Mouse (Mus musculus) hindbrain, postnatal 0 days (tissue): ENCODE measurements at regions not wholly inside any gene's neighbourhood (a gene's known extent, or its start where the extent isn't known, plus 50 kb on each side); places are given as distances from the start of the nearest gene placed in this dataset.

Experiments
- ATAC-seq: fragments of 200-750 bp; cut with Nextera tagmentation; 2 replicates; pipeline ENCODE4 v1.8.0; 2017; ENCODE audit warnings: mild to moderate bottlenecking, moderate TSS enrichment, moderate library complexity
- DNase-seq: peaks from one replicate; pipeline ENCODE4 v3.0.0-alpha.2; 2015; ENCODE audit warnings: low spot score
- H3K27ac ChIP-seq: fragments of 300-500 bp; sonication (generic); 2 replicates; pipeline ENCODE4 v1.5.1; 2014; ENCODE audit warnings: mild to moderate bottlenecking
- H3K27me3 ChIP-seq: fragments of 300-500 bp; sonication (generic); 2 replicates; pipeline ENCODE4 v1.6.1; 2014; ENCODE audit warnings: low read length, mixed read lengths; ENCODE audit not compliant: insufficient read depth
- H3K36me3 ChIP-seq: fragments of 300-500 bp; sonication (generic); 2 replicates; pipeline ENCODE4 v1.6.1; 2014; ENCODE audit warnings: low read length, mixed read lengths; ENCODE audit not compliant: insufficient read depth
- H3K4me1 ChIP-seq: fragments of 300-500 bp; sonication (generic); 2 replicates; pipeline ENCODE4 v1.6.1; 2014; ENCODE audit warnings: antibody characterized with exemption, low read length, mixed read lengths; ENCODE audit not compliant: insufficient read depth
- H3K4me2 ChIP-seq: fragments of 300-500 bp; sonication (generic); 2 replicates; pipeline ENCODE4 v1.6.1; 2014; ENCODE audit warnings: low read depth, mild to moderate bottlenecking, low read length, moderate library complexity, mixed read lengths
- H3K4me3 ChIP-seq: fragments of 300-500 bp; sonication (generic); 2 replicates; pipeline ENCODE4 v1.5.1; 2014; ENCODE audit warnings: low read length
- H3K9ac ChIP-seq: fragments of 300-500 bp; sonication (generic); replicated peaks from 2 replicates; pipeline ENCODE4 v1.6.1; 2014; ENCODE audit warnings: mild to moderate bottlenecking, low read length, moderate library complexity, mixed read lengths
- H3K9me3 ChIP-seq: fragments of 300-500 bp; sonication (generic); 2 replicates; pipeline ENCODE4 v1.6.1; 2016; ENCODE audit warnings: low read length, mixed read lengths
- CTCF ChIP-seq: IDR thresholded peaks from 2 replicates; pipeline ENCODE4 v1.5.1; 2016; ENCODE audit warnings: antibody characterized with exemption, control low read depth, low read depth
- WGBS: fragments of 180-500 bp; shearing (Covaris S2); extraction: QIAGEN DNeasy Blood & Tissue Kit; methylation state at CpG from one replicate; pipeline ENCODE4 v1.1.7; 2014; 5-methylcytosine and 5-hydroxymethylcytosine counted together

- no peak for ATAC-seq
- WGBS, result 91% methylated on average over 2 of the region's 2 CpGs
- TF ChIP-seq CTCF, result no peak
Measured at GRCm38 (mm10) chr13:30044790-30045189, 58.9 kb upstream of the E2f3 start.

GRCm38 (mm10) chr13:30042689-30043320 lies 56.9 kb upstream of the E2f3 start:
- H3K4me2 ChIP-seq, result no peak overlapping the region
- TF ChIP-seq CTCF, result no peak
- WGBS, result 74% methylated on average over 15 of the region's 15 CpGs
- no peak overlapping the region for H3K9ac ChIP-seq
- H3K4me1 ChIP-seq, result no peaks in the 10 kb centered on the region
- H3K9me3 ChIP-seq, result no peaks in the 10 kb centered on the region
- no peaks in the 10 kb centered on the region for H3K27me3 ChIP-seq
- H3K27ac ChIP-seq, result no peak overlapping the region
- DNase-seq, result no peak
- ATAC-seq, result no peak
- no peaks in the 10 kb centered on the region for H3K36me3 ChIP-seq
- no peak overlapping the region for H3K4me3 ChIP-seq

More at GRCm38 (mm10) chr13:30044790-30045189, 58.9 kb upstream of the E2f3 start:
- Histone ChIP-seq H3K4me3 (no peak overlapping the region), H3K27ac (no peak overlapping the region), H3K9ac (no peak overlapping the region), H3K27me3 (no peaks in the 10 kb centered on the region), H3K4me1 (no peaks in the 10 kb centered on the region), H3K9me3 (no peaks in the 10 kb centered on the region), H3K36me3 (no peaks in the 10 kb centered on the region), H3K4me2 (no peak overlapping the region)
- no peak for DNase-seq

- DNase-seq, result no peak
- no peak overlapping the region for H3K4me2 ChIP-seq
Measured at GRCm38 (mm10) chr13:30041501-30042295, 55.8 kb upstream of the E2f3 start.

GRCm38 (mm10) chr13:30040288-30040687 lies 54.4 kb upstream of the E2f3 start:
- Histone ChIP-seq H3K9me3 (no peaks in the 10 kb centered on the region), H3K36me3 (no peaks in the 10 kb centered on the region), H3K4me2 (no peak overlapping the region), H3K27me3 (no peaks in the 10 kb centered on the region), H3K9ac (no peak overlapping the region), H3K4me1 (no peaks in the 10 kb centered on the region), H3K27ac (no peak overlapping the region), H3K4me3 (no peak overlapping the region)
- no peak for TF ChIP-seq CTCF
- whole genome bisulfite sequencing, result 51% methylated on average over 4 of the region's 4 CpGs
- peak; percentile 64 for DNase-seq
- ATAC-seq, result peak; percentile 72

More at GRCm38 (mm10) chr13:30041501-30042295, 55.8 kb upstream of the E2f3 start:
- no peaks in the 10 kb centered on the region for H3K9me3 ChIP-seq
- H3K9ac ChIP-seq, result no peak overlapping the region
- no peak for ATAC-seq
- H3K27me3 ChIP-seq, result no peaks in the 10 kb centered on the region
- TF ChIP-seq CTCF, result no peak
- no peaks in the 10 kb centered on the region for H3K4me1 ChIP-seq
- no peak overlapping the region for H3K27ac ChIP-seq
- WGBS, result 76% methylated on average over 3 of the region's 3 CpGs
- no peaks in the 10 kb centered on the region for H3K36me3 ChIP-seq
- H3K4me3 ChIP-seq, result no peak overlapping the region

- Histone ChIP-seq H3K36me3 (no peaks in the 10 kb centered on the region), H3K4me3 (no peak overlapping the region), H3K9me3 (no peaks in the 10 kb centered on the region), H3K27ac (no peak overlapping the region), H3K4me2 (no peak overlapping the region), H3K27me3 (no peaks in the 10 kb centered on the region), H3K9ac (no peak overlapping the region), H3K4me1 (no peaks in the 10 kb centered on the region)
- ATAC-seq (no peak), DNase-seq (no peak)
- TF ChIP-seq CTCF, result no peak
- WGBS, result 62% methylated on average over 2 of the region's 2 CpGs
Measured at GRCm38 (mm10) chr13:30039791-30040190, 53.9 kb upstream of the E2f3 start.

- no peak overlapping the region for H3K4me3 ChIP-seq
- no peak for TF ChIP-seq CTCF
- H3K4me2 ChIP-seq, result no peak overlapping the region
- no peaks in the 10 kb centered on the region for H3K4me1 ChIP-seq
- no peak overlapping the region for H3K9ac ChIP-seq
- ATAC-seq (no peak), DNase-seq (no peak)
- WGBS, result 73% methylated on average over 8 of the region's 8 CpGs
- no peak overlapping the region for H3K27ac ChIP-seq
- H3K36me3 ChIP-seq, result no peaks in the 10 kb centered on the region
- H3K27me3 ChIP-seq, result no peaks in the 10 kb centered on the region
- H3K9me3 ChIP-seq, result no peaks in the 10 kb centered on the region
Measured at GRCm38 (mm10) chr13:30036561-30036960, 50.7 kb upstream of the E2f3 start.

- WGBS, result 86% methylated on average over 3 of the region's 3 CpGs
- DNase-seq, result no peak
Measured at GRCm38 (mm10) chr13:30036071-30036470, 50.2 kb upstream of the E2f3 start.

More at GRCm38 (mm10) chr13:30036071-30036470, 50.2 kb upstream of the E2f3 start:
- H3K27me3 ChIP-seq, result no peaks in the 10 kb centered on the region
- no peaks in the 10 kb centered on the region for H3K4me1 ChIP-seq
- H3K9ac ChIP-seq, result no peak overlapping the region
- H3K27ac ChIP-seq, result no peak overlapping the region
- ATAC-seq, result no peak
- no peak overlapping the region for H3K4me3 ChIP-seq
- no peaks in the 10 kb centered on the region for H3K9me3 ChIP-seq
- H3K4me2 ChIP-seq, result no peak overlapping the region
- no peaks in the 10 kb centered on the region for H3K36me3 ChIP-seq
- TF ChIP-seq CTCF, result no peak
